Mouse (Mus musculus) liver, embryonic 14.5 days (tissue): Measurements from ENCODE around the gene Pkmyt1. TPM values are rescaled to one million over a fixed set of nuclear protein-coding genes. Genes with fewer than 3 reads are reported as not detected.

Source experiments
- ATAC-seq: fragments of 200-750 bp; cut with Nextera tagmentation; 2 replicates; pipeline ENCODE4 v1.8.0; 2017; ENCODE audit warnings: moderate number of reproducible peaks, mild to moderate bottlenecking, moderate library complexity; ENCODE audit not compliant: insufficient read depth
- DNase-seq, 3 experiments: peaks; one replicate each; pipeline ENCODE4 v3.0.0-alpha.2; 2012 to 2013; ENCODE audit warnings: low read depth in 3 of 3, low spot score in 3 of 3
- H3K27ac ChIP-seq: fragments of 300-500 bp; sonication (generic); 2 replicates; pipeline ENCODE4 v1.5.1; 2014; ENCODE audit warnings: moderate library complexity, mild to moderate bottlenecking, control low read depth, inconsistent platforms
- H3K27me3 ChIP-seq: fragments of 300-500 bp; sonication (generic); 2 replicates; pipeline ENCODE4 v1.6.1; 2014; ENCODE audit warnings: mild to moderate bottlenecking, low read length, moderate library complexity; ENCODE audit not compliant: control insufficient read depth, insufficient read depth
- H3K36me3 ChIP-seq: fragments of 300-500 bp; sonication (generic); replicated peaks from 2 replicates; pipeline ENCODE4 v1.6.1; 2014; ENCODE audit warnings: low read depth; ENCODE audit not compliant: control insufficient read depth, insufficient read depth
- H3K4me1 ChIP-seq, 2 experiments: fragments of 200-500 bp in 1 of 2; fragments of 300-500 bp in 1 of 2; sonication (generic) in 1 of 2; replicated peaks; 2 replicates each; pipeline ENCODE4 v1.6.1; 2012 to 2014; ENCODE audit warnings: antibody characterized with exemption in 1 of 2, inconsistent platforms in 1 of 2, low read length in 1 of 2; ENCODE audit not compliant: control insufficient read depth in 2 of 2, insufficient read depth in 2 of 2
- H3K4me2 ChIP-seq: fragments of 300-500 bp; sonication (generic); 2 replicates; pipeline ENCODE4 v1.6.1; 2014; ENCODE audit warnings: low read depth, mild to moderate bottlenecking, control low read depth, moderate library complexity
- H3K4me3 ChIP-seq, 2 experiments: fragments of 200-500 bp in 1 of 2; fragments of 300-500 bp in 1 of 2; sonication (generic) in 1 of 2; 2 replicates each; pipeline ENCODE4 v1.5.1; 2012 to 2014; ENCODE audit warnings: low read depth in 2 of 2, low read length in 2 of 2, mild to moderate bottlenecking in 2 of 2, control low read depth in 1 of 2, inconsistent platforms in 1 of 2, moderate library complexity in 1 of 2; ENCODE audit not compliant: insufficient read depth in 1 of 2
- H3K9ac ChIP-seq: fragments of 300-500 bp; sonication (generic); replicated peaks from 2 replicates; pipeline ENCODE4 v1.6.1; 2014; ENCODE audit warnings: mild to moderate bottlenecking, control low read depth, moderate library complexity
- H3K9me3 ChIP-seq: fragments of 300-500 bp; sonication (generic); 2 replicates; pipeline ENCODE4 v1.6.1; 2016; ENCODE audit warnings: low read length, mixed read lengths; ENCODE audit not compliant: control insufficient read depth
- CTCF ChIP-seq: IDR thresholded peaks from 2 replicates; pipeline ENCODE4 v1.5.1; 2016; ENCODE audit warnings: antibody characterized with exemption, low read depth, control low read depth
- EP300 ChIP-seq: IDR thresholded peaks from 2 replicates; pipeline ENCODE4 v1.6.1; 2016; ENCODE audit warnings: antibody characterized with exemption, low read depth
- WGBS: fragments of 180-500 bp; shearing (Covaris S2); extraction: QIAGEN DNeasy Blood & Tissue Kit; methylation state at CpG from one replicate; pipeline ENCODE4 v1.1.7; 2014; ENCODE audit not compliant: insufficient replicate concordance; 5-methylcytosine and 5-hydroxymethylcytosine counted together
- polyA plus RNA-seq, 2 experiments: library from polyadenylated mRNA; depleted of rRNA in 1 of 2; stranded (reverse) in 1 of 2; unstranded in 1 of 2; fragments of >200 nt; fragmentation: Nextera tagmentation in 1 of 2; extraction: Ambion mirVana in 1 of 2; gene quantifications; 2 replicates each; pipeline versions ENCODE4 v1.2.1 to v1.2.3; 2012 to 2014

The Pkmyt1 gene
- polyA plus RNA-seq, 2 experiments: 21.2 to 29.6 TPM

DNA sequence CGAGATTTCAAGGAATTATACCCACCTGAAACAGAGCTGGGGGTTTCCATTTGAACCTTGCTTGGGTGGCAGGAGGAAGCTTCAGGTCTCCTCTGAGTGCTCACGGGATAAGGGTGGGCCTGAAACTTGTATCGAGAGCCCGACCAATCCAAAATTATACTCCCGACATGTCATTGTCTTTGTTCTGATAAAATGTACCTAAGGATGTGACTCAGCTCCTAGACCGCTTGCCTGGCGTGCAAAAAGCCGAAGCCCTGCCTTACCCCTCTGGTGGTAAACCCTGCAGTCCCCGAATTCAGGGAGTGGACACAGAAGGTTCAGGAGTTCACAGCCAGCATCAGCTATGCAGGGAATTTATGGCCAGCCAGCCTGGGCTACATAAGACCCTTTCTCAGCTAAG lies 45.8 kb upstream of the Pkmyt1 start:
- Histone ChIP-seq H3K4me1 (peaks cover 2 to 12% of the 10 kb centered on the region in 2 experiments; a peak in 2 of 4 replicates), H3K9me3 (no peaks in the 10 kb centered on the region), H3K9ac (no peak overlapping the region), H3K27ac (no peak overlapping the region), H3K4me2 (no peak overlapping the region), H3K36me3 (no peaks in the 10 kb centered on the region), H3K4me3 (no peak overlapping the region), H3K27me3 (peaks cover 76% of the 10 kb centered on the region)
- ATAC-seq: no peak
- TF ChIP-seq EP300: no peak
- TF ChIP-seq CTCF: no peak
- no peak for DNase-seq
- WGBS: 36% methylated on average over 9 of the region's 9 CpGs

GRCm38 (mm10) chr17:23681086-23681485 lies 45.0 kb upstream of the Pkmyt1 start:
- H3K4me2 ChIP-seq: no peak overlapping the region
- H3K4me1 ChIP-seq: peaks cover 2 to 7% of the 10 kb centered on the region in 2 experiments; a peak in 2 of 4 replicates
- H3K27me3 ChIP-seq: peaks cover 74% of the 10 kb centered on the region
- no peaks in the 10 kb centered on the region for H3K36me3 ChIP-seq
- TF ChIP-seq EP300: no peak
- TF ChIP-seq CTCF: no peak
- WGBS: 48% methylated on average over 10 of the region's 10 CpGs
- DNase-seq (no peak), ATAC-seq (no peak)
- no peaks in the 10 kb centered on the region for H3K9me3 ChIP-seq
- H3K27ac ChIP-seq: no peak overlapping the region
- H3K4me3 ChIP-seq: no peak overlapping the region
- H3K9ac ChIP-seq: no peak overlapping the region

GRCm38 (mm10) chr17:23682092-23682491 lies 44.0 kb upstream of the Pkmyt1 start:
- Histone ChIP-seq H3K4me3 (no peak overlapping the region), H3K27me3 (peaks cover 65% of the 10 kb centered on the region), H3K9me3 (no peaks in the 10 kb centered on the region), H3K4me1 (peaks cover 2 to 5% of the 10 kb centered on the region in 2 experiments; a peak in 2 of 4 replicates), H3K9ac (no peak overlapping the region), H3K4me2 (no peak overlapping the region), H3K36me3 (no peaks in the 10 kb centered on the region), H3K27ac (no peak overlapping the region)
- DNase-seq (no peak), ATAC-seq (no peak)
- WGBS: 34% methylated on average over 4 of the region's 4 CpGs
- no peak for TF ChIP-seq CTCF

DNA sequence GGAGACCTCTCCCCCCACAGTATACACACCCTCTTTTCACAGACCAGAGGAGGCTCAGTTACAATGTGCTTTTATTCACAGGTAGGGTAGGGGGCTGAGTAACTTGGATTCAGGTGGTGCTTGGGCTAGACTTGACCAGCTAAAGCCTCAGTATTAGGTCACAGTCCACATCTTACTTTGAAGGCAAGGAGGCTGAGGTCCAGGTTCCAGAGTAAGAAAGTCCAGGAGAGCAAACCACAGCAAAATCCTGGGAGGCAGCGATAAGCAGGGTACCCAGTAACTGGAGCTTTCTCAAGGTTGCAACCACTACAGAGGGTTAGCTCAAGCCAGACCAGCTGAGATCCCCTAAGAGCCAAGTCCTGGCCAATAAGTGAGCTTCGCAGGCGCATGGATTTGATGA lies 43.6 kb upstream of the Pkmyt1 start:
- H3K9ac ChIP-seq: no peak overlapping the region
- no peak for DNase-seq
- no peak overlapping the region for H3K27ac ChIP-seq
- WGBS: 47% methylated on average over 3 of the region's 3 CpGs
- H3K36me3 ChIP-seq: no peaks in the 10 kb centered on the region
- ATAC-seq: no peak
- H3K4me2 ChIP-seq: no peak overlapping the region
- no peaks in the 10 kb centered on the region for H3K9me3 ChIP-seq
- peaks cover 62% of the 10 kb centered on the region for H3K27me3 ChIP-seq
- peaks cover 2 to 4% of the 10 kb centered on the region in 2 experiments; a peak in 2 of 4 replicates for H3K4me1 ChIP-seq
- TF ChIP-seq EP300: no peak
- no peak for TF ChIP-seq CTCF
- no peak overlapping the region for H3K4me3 ChIP-seq

DNA sequence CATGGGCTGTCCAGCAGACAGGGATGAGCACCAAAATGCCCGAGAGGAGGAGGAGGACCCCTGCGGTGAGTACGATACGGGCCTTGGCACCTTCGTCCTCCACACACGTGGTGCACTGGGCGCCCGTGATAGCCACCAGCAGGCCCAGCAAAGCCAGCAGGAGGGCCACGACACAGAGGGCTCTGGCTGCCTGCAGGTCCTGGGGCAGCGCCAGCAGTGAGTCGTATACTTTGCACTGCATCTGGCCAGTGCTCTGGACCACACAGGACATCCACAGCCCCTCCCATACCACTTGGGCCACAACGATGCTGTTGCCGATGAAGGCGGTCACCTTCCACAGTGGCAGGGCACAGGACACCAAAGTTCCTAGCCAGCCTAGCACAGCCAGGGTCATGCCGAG lies 42.9 kb upstream of the Pkmyt1 start:
- 19% methylated on average over 15 of the region's 15 CpGs for WGBS
- no peak for DNase-seq
- Histone ChIP-seq H3K9ac (no peak overlapping the region), H3K36me3 (no peaks in the 10 kb centered on the region), H3K4me3 (no peak overlapping the region), H3K27ac (no peak overlapping the region), H3K4me2 (no peak overlapping the region), H3K9me3 (no peaks in the 10 kb centered on the region), H3K27me3 (peaks cover 57% of the 10 kb centered on the region), H3K4me1 (0 out of 4 replicates have a peak, but pooled peaks cover 0 to 2% of the 10 kb centered on the region in 2 experiments)
- TF ChIP-seq CTCF (no peak), EP300 (no peak)
- no peak for ATAC-seq
